Mouse (Mus musculus): ENCODE measurements at regions not wholly inside any gene's neighbourhood (a gene's known extent, or its start where the extent isn't known, plus 50 kb on each side); places are given as distances from the start of the nearest gene placed in this dataset.

DNA sequence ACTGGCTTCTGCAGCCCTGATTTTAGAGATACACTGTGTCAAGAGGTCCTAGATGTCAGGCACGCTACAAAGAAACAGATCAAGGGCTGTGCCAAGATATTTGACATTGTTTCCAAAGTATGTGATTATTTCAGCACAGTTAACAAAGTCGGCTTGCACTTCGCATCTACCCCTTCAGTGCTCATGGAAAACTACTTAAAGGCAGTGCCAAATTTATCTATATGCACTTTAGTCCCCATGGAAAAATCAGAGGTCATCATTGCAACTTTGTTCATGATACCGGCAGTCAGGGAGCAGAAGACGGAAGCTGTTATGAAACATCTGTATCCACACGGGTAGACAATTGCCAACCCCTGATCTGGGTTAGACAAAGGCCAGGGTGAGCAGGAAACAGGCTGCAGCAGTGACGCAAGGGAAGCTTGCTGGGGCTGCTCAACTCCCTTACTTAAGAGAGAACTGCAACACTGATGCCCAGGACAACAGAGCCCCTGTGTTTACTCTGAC lies 143.2 kb downstream of the Plk2 start:
- in situ Hi-C loops (cut with MboI; ENCODE audit: unreplicated experiment in 2 of 2), result no loop called here

DNA sequence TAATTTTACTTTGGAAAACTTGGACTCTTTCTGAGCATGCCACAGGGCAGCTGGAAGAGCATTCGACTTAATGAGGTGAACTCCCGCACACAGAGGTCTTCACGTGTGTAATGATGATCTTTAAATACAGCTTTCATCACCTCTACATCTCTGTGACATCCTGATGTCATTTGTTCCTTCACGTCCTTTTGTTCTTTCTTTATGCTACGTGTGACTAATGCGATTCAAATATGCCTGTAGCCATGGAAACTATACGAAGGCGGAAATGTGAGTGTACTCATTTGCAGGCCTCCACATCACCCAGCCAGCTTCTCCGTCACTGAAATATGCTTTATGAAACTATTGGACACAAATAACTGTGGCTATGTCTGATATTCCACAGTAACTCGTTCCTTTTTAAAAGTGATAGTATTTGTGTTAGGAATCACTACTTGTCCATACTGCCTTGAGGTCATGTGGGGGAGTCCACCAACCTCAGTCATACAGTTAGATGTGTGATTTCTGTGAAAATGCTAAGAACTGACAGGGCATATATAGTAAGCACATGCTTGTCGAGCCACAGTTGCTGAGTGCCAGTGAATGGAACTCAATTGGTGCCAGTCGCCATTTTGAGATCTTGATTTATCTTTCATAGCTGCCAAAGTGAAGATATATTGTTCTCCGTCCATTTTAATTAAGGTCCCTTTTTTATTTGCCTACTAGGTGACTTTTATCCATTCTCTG lies 145.9 kb downstream of the Plk2 start:
- in situ Hi-C loops (cut with MboI; ENCODE audit: unreplicated experiment in 2 of 2), result no loop called here

DNA sequence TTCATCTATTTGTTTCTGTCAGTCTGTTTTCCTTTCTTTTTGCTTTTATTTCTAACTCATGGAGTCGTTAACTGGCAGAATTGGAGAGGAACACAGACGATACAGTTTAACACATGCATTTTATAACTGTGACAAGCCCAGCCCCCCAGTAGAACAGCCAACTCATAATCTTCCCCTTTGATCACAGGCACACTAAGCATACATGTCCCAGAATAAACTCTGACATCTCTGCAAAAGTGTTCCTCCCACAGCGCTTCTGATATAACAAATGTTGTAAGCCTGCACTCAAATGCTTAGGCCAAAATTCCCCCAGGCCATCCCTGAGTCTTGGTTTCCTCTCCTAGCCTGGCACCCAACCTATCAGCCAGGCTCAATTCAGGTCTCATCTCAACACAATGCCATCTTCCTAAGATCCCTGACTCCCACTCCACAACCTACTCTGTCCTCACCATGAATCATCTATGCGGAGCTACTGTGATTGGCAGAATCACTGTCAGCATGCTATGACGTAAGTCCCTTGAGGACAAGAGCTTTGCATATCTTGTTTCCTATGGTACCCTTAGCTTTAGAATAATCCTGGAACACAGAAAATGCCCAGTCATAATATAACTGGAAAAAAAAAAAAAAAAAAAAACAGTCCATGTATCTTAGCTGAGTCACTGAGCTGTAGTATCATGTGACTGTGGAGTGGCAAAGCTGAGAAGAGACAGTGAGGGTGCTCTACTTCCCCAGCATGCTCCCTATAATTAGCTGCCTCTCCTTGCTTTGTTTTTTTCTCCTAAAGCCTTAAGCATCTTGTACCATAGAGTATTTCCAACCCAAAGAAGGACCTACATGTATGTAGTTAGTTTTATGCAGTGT lies 146.7 kb downstream of the Plk2 start:
- in situ Hi-C loops (cut with MboI; ENCODE audit: unreplicated experiment in 2 of 2), result no loop called here

DNA sequence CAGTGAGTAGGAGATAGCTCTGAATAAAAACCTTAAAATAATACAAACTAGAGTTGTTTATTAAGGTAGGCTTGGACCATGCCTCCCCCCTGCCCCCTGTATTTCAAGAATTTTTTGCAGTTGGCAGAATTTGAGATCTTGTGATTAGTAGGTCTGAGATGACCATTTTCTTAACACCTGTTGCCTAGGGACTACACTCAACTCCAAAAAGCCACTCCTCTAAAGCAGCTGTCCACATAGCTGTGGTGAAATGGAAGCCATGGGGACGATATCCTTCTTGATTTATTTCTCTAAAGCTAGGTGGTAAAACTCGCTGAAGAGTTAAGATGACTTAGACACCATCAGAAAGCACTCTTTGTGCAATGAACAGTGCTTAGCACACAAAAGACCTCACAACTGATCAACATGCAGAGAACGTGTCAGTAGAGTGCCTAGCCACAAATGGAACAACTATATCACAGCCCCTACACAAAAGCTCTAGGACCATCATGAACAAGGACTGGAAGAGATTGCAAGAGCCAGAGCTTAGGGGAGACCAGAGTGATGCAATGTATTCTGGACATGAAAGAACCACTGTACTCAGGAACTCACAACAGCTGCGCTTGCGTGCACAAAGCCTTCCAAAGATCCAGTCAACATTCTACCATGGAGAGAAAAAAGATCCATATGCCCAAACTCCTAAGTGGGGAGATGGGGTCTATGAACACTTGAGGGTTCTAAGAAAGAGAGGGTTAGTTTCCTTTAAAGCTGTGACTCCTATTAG lies 147.6 kb downstream of the Plk2 start:
- in situ Hi-C loops (cut with MboI; ENCODE audit: unreplicated experiment in 2 of 2), result no loop called here

DNA sequence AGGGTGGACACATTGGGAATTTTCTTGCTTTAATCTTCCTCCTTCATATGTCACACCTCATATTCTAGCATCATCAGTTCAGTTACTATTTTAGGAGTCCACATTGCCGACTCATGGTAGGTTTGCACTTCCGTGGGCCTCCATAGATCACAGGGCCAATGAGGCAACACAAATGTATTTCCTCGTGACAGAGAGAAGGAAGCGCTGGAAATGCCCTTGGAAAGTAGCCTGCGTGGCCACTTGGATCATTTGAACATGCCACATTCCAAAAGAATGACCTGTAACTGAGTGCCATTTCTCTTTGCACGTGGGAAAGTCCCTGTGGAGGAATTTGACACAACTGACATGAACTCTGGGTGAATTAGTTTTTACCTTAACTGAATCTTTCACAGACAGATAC lies 150.6 kb downstream of the Plk2 start:
- in situ Hi-C loops (cut with MboI; ENCODE audit: unreplicated experiment in 2 of 2), result no loop called here

DNA sequence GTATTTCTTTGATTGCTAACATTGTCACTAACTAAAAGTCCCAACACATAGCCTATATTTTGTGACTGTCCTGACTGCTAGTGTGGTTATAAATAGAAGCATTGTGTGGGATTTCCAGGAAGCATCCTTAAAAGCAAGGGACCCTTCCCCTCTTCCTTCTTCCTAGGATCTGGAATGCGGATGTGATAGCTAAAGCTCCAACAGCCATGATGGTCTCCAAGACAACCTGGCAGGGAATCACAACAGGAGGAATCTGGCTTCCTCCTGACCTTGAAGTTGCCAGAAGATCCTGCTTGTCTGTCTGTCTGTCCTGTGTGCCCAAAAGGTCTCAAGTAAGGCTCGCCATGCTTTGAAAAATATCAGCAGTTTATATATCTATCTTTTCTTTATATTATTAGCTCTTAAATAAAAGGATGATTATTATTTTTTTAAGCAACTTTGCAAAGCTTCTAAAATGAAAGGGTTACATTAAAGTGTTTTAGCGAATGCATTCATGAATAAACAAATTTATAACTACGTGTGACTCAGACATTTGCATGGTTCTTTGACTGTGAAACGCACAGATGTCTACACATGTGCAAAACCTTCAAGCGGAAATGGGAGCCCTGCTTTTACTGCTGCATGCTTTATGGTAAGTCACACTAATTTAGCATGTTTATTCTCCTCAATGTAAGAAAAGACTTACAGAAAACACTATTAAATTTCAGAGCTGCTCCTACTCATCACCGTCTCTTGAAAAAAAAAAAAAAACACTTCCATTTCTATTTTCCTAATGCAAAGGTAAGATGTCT lies 160.9 kb downstream of the Plk2 start:
- in situ Hi-C loops (cut with MboI; ENCODE audit: unreplicated experiment in 2 of 2), result no loop called here

DNA sequence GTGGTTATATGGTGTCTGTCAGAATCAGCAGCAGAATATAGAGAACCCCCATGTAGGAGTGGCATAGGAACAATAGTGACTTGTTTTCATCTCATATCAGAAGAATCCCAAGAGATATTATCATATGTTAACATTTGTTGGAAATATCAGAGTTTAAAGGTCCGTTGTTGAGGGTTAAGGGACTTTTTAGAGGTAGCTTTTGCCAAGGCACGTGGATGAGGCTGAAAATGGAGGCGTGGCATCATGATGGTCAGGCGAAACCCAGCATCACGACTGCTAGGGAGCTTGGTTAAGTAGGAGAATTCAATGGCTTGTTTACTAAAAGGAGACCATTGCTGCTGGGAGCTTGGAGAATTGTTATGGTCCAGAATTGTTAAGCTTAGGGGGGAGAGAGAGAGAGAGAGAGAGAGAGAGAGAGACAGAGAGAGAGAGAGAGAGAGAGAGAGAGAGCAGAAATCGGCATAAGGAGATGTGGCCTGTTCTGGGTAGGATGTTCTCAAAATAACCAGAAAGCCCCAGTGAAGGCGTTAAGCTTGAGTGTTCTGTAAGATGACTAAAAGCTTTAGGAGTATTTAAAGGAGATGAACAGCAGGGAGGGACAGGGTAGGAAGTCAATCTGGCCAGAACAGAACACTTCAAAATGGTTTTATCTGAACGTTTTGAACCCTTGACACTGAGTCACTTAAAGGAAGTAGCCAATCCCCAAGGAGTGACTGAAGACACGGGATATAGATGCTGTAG lies 161.7 kb downstream of the Plk2 start:
- in situ Hi-C loops (cut with MboI; ENCODE audit: unreplicated experiment in 2 of 2), result no loop called here

DNA sequence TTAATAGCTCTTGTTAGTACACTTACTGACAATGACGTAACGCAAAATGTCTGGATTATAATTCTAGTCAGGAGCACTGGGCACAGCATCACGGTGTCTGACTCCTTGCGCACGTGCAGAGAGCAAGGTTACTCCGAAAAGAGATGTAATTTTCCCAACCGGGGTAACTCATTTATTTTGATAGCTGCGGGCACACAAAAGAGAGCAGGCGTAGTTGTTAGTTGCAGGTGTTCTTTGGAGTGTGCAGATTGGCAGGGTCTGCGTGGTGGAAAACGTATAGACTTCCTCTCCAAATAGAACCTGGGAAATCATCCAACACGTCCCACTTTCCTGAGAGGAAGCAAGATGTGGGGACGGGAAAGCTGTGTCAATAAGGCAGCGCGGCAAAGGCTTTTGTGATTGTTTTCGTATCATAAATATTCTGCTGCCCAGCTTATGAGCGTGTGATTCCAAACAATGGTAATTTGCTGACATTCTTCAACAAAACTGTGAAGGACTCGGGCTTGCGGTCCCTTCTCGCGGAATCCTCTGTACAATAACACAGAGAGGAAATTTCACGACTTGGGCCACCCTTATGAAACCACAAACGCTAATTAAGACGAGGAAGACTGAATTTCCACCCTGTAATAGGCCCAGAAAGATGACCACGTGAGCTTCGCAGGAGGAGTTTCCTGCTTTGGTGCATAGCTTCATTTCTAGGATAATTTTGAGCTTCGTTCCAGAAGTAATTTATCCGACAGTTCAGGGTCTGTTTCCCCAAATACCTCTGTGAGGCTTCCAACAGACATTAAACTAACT lies 163.3 kb downstream of the Plk2 start:
- in situ Hi-C loops (cut with MboI; ENCODE audit: unreplicated experiment in 2 of 2), result no loop called here

DNA sequence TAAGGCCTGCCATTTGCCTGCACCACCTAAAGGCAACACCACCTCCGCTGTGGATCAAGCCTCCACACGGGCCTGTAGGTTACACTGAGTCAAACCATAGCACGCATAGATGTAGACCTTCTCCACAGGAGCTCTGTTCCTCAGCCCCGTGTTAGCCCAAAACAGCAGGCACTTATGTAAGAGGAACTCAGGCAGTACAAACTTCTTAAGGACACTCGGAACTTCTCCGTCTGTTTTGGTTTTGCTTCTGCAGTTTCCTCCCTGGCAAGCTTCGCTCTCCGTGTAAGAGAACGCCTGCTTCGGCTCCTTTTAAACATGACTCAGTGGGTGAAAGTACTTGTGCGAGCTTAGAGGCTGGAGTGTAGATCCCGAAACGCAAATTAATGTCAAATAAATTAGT lies 165.7 kb downstream of the Plk2 start:
- in situ Hi-C loops (cut with MboI; ENCODE audit: unreplicated experiment in 2 of 2), result no loop called here

DNA sequence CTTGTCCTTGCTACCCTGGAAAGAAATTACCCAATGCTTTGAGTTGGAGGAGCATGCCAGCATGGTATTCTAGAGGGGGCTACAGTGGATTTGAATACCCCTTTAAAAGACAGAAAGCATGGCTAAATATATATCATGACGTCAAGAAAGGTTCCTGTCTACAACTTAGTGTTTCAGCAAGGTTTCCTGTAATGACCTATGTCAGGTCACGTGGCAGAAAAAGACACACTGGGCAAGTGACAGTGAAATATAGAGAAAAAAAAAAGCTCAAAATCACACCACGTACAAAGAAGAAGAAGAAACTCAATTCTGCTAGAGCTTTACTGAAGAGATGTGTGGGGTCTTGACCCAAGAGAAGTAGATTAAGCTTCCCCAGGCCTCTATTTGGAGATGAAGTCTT lies 167.7 kb downstream of the Plk2 start:
- in situ Hi-C loops (cut with MboI; ENCODE audit: unreplicated experiment in 2 of 2), result no loop called here

DNA sequence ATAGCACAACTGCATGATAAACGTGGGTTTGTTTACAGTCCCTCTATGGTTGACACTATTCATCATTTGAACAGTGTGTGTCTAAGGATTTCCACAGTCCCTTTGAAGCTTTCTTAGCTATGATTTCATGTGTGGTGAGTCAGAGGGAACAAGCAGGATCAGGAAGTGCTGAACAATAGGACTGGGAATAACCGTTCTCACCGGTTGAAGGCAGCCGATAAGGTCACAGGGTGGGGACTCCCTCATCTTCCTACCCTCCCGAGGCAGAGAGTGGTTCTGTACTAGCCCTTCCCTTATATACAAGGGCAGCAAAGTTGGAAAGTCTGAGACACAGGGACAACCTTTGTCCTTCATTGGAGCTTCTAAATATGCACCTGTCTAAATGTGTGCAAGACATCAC lies 168.1 kb downstream of the Plk2 start:
- in situ Hi-C loops (cut with MboI; ENCODE audit: unreplicated experiment in 2 of 2), result no loop called here

DNA sequence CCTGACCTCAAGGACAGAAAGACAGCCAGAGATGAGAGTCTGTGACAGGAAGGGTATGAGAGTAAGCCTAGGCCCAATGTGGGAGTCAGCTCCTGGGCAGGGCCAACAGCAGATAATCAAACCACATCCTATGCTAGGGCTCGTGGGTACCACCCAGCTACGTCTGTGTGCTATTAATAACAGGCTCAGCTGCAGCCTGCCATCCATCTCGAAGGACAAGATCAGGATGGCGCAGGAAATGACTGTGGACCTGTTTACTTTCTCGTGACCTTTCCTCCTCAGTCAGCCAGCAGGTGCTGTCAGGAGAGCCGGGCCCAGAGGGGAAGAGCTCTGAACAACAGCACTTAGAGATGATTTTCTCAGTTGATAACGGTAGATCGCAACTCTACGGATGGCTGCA lies 169.1 kb downstream of the Plk2 start:
- in situ Hi-C loops (cut with MboI; ENCODE audit: unreplicated experiment in 2 of 2), result no loop called here

DNA sequence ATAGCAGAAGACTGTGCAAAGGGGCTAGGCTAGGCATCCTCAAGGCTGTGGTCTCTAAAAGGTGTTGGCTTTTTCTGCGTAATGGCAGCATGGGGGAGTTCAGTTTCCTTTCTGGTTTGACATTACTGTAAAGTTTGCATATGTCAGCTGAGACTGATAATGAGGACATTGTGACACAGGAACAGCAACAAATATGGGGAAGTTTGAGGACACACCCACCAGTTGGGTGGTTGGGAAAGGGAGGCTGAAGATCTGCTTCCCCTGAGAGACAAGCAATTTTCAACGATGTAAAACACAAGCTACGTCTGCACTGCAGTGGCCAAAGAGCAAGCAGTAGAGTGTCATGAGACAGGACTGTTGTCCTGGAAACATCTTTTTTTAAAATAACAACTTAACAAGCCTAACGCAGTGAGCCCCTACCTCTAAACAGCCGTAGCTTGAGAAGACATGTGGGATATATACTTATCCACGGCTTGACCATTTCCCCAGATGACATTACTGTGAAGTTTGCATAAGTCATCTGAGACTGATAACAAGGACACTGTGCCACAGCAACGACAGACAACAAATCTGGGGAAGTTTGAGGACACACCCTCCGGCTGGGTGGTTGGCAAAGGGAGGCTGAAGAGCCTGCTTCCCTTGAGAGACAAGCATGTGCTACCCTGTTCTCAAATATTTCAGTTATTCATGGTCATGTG lies 173.8 kb downstream of the Plk2 start:
- in situ Hi-C loops (cut with MboI; ENCODE audit: unreplicated experiment in 2 of 2), result no loop called here

DNA sequence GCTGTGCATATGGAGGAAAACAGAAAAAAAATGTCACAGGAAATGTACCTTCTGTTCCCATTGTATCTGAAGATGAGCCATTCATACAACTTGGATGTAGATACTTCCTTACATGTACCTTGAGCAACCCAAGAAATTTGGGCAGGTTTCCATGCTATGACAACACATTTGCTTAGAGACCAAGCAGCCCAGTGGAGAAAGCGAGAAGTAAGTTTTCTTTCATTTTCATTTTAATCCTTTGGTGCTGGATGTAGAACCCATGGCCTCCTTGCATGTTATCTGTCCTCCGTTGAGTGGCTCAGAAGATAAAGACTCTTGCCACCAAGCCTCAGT lies 174.3 kb downstream of the Plk2 start:
- in situ Hi-C loops (cut with MboI; ENCODE audit: unreplicated experiment in 2 of 2), result no loop called here

DNA sequence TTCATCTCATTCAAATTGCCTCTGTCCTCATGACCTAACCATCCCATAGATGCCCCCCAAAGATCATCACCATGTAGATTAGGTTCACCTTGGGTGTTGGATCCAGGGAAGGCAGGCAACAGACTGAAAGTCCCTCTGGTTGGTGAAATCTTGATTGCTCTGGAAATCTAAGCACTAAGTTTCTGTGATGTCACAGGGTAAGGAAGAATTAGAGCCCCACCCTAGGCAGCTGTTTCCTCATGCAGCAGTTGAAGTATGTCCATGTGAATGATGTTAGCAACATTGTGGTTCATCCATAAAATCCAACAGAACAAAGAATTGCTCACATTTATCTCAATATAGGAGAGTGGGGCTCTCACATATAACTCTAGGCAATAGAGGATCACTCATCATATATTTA lies 175.5 kb downstream of the Plk2 start:
- in situ Hi-C loops (cut with MboI; ENCODE audit: unreplicated experiment in 2 of 2), result no loop called here

DNA sequence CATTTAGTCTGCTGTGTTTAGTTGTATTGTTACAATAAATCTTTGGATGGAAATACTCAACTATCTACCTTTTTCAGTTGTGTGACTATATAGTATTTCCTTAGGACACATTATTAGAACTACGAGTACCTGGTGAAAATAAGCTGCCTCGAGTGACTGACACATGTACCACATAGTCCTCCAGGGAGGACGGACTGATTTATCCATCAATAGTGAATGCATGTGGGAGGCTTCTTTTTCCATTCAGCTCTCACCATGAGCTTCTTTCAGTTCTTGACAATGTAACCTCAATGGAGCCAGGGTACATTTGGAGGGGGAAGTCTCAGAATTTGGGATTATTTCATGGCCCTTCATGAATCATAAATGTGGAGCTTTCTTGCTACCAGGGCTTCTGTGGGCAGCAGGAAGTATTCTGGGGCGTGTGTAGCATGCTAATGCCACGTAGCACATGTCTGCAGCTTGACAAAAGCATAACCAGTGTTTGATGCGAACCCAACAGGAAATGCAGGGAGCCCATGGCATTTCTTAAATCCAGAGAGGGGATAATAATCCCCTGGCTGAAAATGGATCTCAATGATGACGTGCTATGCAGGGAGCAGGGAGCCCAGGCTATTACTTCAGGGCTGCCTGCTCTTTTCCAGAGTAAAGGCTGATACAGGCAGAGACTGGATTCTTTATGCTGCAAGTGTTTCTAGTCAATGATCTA lies 178.7 kb downstream of the Plk2 start:
- in situ Hi-C loops (cut with MboI; ENCODE audit: unreplicated experiment in 2 of 2), result no loop called here

DNA sequence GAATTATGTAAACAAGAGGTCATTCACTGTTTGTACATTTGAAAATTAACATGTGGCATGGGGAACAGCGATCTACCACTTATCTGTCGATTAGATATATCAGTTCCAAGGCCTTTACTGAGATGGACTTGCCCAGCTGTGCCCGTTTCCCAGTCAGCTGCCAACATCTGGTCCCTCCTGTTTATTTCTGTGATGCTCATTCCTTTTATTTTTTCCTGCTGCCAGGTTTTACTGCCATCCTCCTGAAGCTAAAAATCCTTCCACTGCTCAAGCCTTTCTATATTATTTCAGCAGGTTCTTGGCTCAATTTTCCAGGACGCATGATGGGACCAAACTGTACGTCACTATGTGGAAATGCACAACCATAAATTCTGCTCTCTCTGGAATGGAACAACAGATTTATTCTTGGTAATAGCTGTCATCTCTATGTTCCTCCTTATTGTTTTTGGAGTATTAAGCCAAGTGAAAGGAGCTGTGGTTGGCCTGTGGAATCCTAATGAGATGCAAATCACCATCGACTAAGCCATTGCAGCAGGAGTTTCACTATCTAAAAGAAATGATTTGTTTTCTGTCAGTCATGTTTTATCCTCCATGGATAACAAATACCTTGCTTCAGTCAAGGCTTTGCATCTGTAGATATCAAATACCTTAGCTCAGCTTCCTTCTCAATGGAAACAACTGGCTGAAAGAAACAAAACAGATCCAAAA lies 180.1 kb downstream of the Plk2 start:
- in situ Hi-C loops (cut with MboI; ENCODE audit: unreplicated experiment in 2 of 2), result no loop called here
